Mouse (Mus musculus): ENCODE results near the gene Trappc12.

The Trappc12 gene

GRCm38 (mm10) chr12:28690730-28691129, 59.5 kb downstream of the Trappc12 start:
- no peak for DNase-seq (ENCODE audit: low spot score in 2 of 2)

DNA sequence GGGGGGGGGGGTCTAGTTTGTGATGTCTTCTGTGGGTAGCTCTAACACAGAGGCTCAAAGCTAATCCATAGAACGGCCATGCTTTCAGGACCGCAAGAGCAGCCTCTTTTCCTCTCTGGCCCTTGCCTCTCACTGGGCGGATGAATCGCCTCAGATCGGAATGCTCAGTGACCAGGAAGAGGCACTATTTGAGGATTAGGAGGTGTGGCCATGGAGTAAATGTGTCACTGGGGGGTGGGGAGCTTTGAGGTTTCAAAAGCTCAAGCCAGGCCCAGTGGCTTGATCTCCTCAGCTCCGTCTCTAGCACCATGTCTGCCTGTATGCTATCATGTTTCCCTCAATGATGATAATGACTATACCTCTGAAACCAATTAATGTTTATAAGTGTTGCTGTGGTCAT, 61.3 kb downstream of the Trappc12 start:
- DNase-seq (ENCODE audit: low spot score in 2 of 2), result no peak

DNA sequence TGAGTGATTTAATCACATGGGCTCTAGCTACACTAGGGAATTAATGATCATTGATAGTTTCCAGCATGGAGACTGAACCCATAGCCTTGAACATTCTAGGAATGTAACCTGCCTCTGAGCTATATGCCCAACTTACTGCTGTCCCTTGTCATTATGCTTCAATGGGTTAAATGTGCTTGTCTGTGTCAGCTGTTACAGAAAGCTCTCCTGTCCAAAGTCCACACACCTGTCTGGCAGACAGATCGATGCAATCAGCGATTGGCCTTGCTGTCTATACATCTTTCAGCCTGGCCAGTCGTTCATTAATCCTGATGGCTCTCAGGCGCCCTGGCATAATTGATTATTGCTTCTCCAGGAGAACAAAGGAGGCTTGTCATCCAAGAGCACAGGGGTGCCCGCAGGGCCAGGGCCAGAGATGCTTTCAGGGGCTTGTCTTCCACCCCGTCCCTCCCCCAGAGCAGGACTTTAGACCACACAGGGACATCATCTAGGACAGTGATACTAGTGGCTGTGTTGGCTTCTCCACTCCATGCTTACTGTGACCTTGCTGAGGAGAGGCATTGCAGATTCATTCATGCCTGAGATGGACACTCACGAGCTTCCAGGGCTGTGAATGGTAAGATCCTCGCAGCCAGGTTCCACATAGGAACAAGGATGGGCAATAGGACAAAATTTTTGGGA, 63.9 kb downstream of the Trappc12 start:
- DNase-seq (ENCODE audit: low spot score in 2 of 2), result no peak

DNA sequence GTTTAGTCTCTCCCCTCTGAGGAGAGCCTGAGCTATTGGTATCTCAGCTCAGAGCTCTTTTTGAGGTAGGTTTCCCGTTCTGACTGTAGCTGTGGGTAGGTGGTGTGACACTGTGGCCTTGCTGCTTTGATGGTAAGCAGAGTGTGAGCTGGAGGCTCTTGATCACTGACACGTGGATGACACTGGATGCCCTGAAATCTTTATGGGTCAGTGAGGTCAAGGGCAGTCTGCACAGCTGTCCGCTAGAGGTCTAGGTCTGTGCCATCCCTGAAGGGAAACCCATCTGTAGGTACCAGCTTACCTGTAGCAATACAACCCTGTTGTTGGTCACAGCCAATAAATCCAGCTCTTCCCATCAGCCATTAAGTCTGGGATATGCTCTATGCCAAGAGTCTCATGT, 64.5 kb downstream of the Trappc12 start:
- DNase-seq (ENCODE audit: low spot score in 2 of 2), result no peak

GRCm38 (mm10) chr12:28684674-28685073, 65.6 kb downstream of the Trappc12 start:
- DNase-seq (ENCODE audit: low spot score in 2 of 2), result no peak

DNA sequence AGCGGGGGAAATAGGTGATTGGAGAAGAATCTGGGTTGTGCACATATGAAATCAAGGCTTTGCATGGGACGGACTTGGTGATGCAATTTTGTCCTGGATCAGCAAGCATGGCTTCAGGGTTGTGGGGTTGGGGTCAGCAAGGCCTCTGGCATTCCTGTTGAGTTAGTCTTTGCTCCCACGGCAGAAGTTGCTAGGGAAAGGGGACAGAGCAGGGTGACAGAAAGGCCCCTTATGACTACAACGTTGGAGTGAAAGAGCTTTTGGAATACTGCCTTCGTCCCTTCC, 74.4 kb downstream of the Trappc12 start:
- DNase-seq (ENCODE audit: low spot score in 2 of 2), result no peak

- peak; percentile 70 to 83 for DNase-seq (ENCODE audit: low spot score in 2 of 2)
Observed at GRCm38 (mm10) chr12:28675121-28675924, 74.9 kb downstream of the Trappc12 start, which contains the start of gene Adi1. Adi1 (plus strand) TSS chr12:28675231.

DNA sequence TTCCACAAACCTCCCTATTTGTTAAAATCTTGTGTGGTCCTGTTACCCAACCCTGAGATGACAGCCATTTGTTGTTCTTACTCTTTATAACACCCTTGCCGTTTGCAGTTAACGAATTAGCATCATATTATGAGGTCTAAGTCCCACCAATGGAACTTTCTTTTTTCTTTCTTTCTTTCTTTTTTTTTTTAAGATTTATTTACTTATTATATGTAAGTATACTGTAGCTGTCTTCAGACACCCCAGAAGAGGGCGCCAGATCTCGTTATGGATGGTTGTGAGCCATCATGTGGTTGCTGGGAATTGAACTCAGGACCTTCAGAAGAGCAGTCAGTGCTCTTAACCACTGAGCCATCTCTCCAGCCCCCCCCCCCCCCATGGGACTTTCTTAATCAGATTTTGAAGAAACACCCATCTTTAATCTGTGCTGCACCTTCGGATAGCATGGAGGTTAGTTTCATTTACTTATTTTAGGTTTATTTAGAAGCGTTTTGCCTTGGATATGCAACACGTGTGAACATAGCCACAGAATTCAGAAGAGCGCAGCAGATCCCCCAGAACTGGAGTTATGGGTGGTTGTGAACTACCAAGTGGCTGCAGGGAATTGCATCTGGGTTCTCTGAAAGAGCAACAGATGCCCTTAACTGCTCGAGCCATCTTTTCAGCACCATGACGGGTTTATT, 76.1 kb downstream of the Trappc12 start:
- DNase-seq (ENCODE audit: low spot score in 2 of 2), result no peak

GRCm38 (mm10) chr12:28667287-28667686, 83.0 kb downstream of the Trappc12 start:
- no peak for DNase-seq (ENCODE audit: low spot score in 2 of 2)

DNA sequence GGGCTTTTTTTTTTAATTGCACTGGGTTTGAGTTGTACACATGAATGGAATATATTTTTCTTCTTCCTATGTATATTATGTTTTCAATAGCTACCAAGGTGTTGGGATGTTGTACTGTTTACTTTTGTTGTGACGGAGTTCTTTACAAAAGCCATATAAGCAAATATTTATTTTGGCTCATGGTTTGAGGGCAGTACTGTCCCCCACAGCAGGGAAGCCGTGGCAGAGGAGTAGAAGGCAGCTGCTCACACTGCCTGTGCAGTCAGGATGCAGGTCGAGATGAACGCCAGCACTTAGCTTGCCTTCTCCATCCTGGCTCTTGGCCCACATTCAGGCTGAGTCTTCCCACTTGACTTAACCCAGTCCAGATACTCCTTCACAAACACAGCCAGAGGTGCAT, 83.5 kb downstream of the Trappc12 start:
- DNase-seq (ENCODE audit: low spot score in 2 of 2), result no peak

- no peak for DNase-seq (ENCODE audit: low spot score in 2 of 2)
Observed at GRCm38 (mm10) chr12:28662628-28663027, 87.6 kb downstream of the Trappc12 start.

DNA sequence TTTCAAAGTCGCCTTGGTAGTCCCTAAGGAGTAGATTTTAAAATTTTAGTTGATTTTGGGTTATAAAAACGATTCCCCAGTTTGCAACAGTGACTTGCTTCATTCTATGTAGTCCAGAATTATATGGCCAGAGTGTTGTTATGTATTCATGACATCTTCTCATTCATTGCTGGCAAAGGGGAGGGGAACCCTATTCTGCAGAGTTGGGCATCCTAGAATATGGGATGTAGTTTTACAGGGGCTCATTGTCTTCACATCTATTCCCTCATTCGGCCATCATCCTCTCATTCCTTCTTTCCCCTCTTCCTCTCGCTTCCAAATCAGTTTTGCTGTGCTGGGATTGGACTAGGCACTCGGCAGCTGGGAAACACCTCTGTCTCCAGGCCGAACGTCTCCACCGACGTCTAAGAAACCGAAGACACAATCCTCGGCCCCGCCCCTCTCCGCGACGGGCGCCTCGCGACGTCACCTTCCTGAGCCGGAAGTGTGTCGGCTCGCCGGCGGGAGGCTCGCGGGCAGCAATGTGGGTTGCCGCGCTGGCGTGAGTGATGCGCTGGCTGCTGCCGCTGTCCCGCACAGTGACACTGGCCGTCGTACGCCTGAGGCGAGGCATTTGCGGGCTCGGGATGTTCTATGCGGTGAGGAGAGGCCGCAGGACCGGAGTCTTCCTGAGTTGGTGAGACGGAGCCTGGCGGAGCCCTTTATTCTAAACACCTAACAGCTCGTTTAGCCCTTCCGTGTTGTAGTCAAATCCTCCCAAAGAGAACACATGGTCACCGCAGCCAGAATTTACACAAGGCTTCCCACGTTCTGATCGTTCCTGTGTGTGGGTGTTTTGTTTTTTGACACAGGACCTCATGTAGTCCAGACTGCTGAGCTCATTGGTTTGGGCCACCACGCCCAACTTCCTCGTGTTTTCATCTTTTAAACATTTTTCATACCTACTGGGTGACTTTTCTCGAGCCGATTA, 100.8 kb downstream of the Trappc12 start, which contains the start of gene Rnaseh1:
Gene Rnaseh1, plus strand, starts transcription at position 462 of the 970 bp plus-strand sequence.
- DNase-seq (ENCODE audit: low spot score in 2 of 2), result peak; percentile 79 to 90
